Mouse (Mus musculus) stomach, postnatal 0 days (tissue): Measurements from ENCODE around the gene Sds.
A peak's percentile ranks its signal among the peaks of the same experiment; 100 is the strongest.

Experiments
- CTCF ChIP-seq: IDR thresholded peaks from 2 replicates; pipeline ENCODE4 v1.5.1; 2016; ENCODE audit warnings: antibody characterized with exemption, low read depth, mild to moderate bottlenecking, moderate library complexity
- EP300 ChIP-seq: optimal IDR thresholded peaks from 2 replicates; pipeline ENCODE3; 2016; ENCODE audit warnings: antibody characterized with exemption

DNA sequence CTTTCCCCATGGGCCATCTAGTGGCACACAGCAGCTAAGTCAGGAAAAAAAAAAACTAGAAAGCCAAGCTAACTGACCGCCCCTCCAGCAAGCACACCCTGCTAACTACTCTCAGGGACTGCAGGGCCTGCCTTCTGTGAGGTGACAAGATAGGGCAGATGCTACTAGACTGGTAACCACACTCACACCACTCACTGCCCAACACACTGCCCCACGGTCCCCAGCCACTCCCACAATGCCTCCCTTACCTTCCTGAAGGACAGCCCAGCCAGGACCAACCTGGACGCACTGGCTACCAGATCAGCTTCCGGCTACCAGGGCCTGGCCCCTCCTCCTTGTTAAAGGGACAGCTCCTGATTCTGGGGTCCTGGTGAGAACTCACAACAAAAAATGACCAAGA, 9.3 kb upstream of the Sds start:
- 0 out of 2 replicates have a peak, but pooled peaks have one; percentile 25 for TF ChIP-seq CTCF
- TF ChIP-seq EP300: no peak
